Mouse (Mus musculus) large intestine, adult 2 months (tissue): Measurements from ENCODE around the gene Slamf9. TPM values are rescaled to one million over a fixed set of nuclear protein-coding genes. Genes with fewer than 3 reads are reported as not detected.

ENCODE experiments used
- DNase-seq: peaks from one replicate; pipeline ENCODE4 v3.0.0-alpha.2; 2012; ENCODE audit warnings: low read depth, low spot score
- WGBS: fragments of 180-500 bp; shearing (Covaris S2); methylation state at CpG from one replicate; pipeline ENCODE4 v1.1.7; 2018; 5-methylcytosine and 5-hydroxymethylcytosine counted together
- polyA plus RNA-seq: library from polyadenylated mRNA; depleted of rRNA; stranded (reverse); fragments of >200 nt; gene quantifications from 2 replicates; pipeline ENCODE4 v1.2.3, GENCODE M21; 2012; rRNA removed

Slamf9 gene
- polyA plus RNA-seq: 3.1 and 4.7 TPM in 2 replicates

- 40% methylated on average over 7 of the region's 7 CpGs for WGBS
- no peak for DNase-seq
These were observed at the start of gene Slamf9 for GRCm38 (mm10) chr1:172475054-172475741. Slamf9 (plus strand) TSS chr1:172475358.

- DNase-seq: no peak
- 45% methylated on average over 1 of the region's 1 CpGs for WGBS
These were observed 48.7 kb upstream of the Slamf9 start for GRCm38 (mm10) chr1:172426419-172426818.

- 91% methylated on average over 3 of the region's 3 CpGs for WGBS
- DNase-seq: no peak
These were observed 47.3 kb upstream of the Slamf9 start for GRCm38 (mm10) chr1:172427841-172428240.

GRCm38 (mm10) chr1:172428614-172429013 is 46.5 kb upstream of the Slamf9 start:
- DNase-seq: peak; percentile 70
- 39% methylated on average over 1 of the region's 1 CpGs for WGBS

DNA sequence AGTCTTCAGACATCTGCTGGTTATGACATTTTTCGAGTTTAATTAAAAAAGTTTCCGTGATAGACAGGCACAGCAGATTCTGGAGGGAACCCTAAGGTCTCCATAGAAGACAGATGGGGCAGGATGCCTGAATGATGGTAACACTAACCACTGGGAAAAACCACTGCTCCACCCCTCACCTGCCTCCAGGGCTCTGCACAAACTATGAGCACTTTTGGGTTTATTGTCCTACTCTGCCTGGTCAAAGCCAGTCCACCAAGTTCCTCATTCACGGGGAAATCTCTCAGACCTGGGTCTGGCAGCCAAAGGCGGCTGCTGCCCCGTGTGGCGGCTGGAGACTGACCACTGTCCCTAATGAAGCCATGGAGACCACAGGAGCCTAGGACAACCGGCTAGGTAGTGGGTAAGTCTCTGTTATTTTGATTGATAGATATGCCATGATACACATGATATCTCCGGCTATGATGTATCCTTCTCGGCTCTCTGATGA is 44.4 kb upstream of the Slamf9 start:
- 51% methylated on average over 9 of the region's 9 CpGs for WGBS
- no peak for DNase-seq

GRCm38 (mm10) chr1:172431836-172432586 is 43.1 kb upstream of the Slamf9 start:
- WGBS: 12% methylated on average over 4 of the region's 4 CpGs

GRCm38 (mm10) chr1:172432587-172432955 is 42.6 kb upstream of the Slamf9 start:
- DNase-seq: no peak
- WGBS: 39% methylated on average over 3 of the region's 3 CpGs

More at GRCm38 (mm10) chr1:172431836-172432586, 43.1 kb upstream of the Slamf9 start:
- peak; percentile 53 for DNase-seq

DNA sequence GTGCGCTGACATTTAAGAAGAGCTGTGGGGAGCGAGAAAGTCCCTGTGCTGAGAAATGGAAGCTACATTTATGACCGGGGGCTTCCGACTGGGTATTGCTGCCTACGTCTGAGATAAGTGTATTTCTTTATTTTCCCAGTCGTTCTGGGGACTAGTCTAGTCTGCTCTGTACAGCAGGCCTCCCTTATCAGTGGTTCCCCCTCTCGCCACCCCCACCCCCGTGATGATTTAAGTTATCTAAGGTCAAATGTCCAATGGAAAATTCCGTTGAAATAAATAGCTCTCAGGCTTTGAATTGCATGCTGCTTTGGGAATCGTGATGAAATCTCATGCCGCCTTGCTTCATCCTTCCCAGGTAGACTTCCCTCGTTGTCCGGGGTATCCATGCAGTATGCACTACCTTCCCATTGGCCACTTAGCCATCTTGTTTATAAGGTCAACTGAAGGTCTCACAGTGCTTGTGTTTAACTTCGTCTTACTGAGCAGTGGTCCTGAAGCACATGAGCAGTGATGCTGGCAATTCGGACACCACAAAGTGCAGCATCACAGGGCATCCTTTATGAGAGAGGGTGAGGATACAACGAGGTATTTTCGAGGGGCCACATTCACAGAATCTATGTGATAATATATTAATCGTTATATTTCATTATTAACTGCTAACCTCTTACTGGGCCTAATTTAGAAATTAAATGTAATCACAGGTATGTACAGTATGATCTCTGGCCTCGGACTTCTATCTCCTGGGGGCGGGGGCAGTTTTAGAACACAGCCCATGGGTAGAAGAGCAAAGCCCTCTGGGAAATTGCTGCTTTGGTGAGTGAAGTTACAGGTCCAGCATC is 41.9 kb upstream of the Slamf9 start:
- 63% methylated on average over 20 of the region's 20 CpGs for WGBS
- no peak for DNase-seq

- DNase-seq: no peak
- WGBS: 86% methylated on average over 4 of the region's 4 CpGs
These were observed 41.4 kb upstream of the Slamf9 start for GRCm38 (mm10) chr1:172433851-172434165.

GRCm38 (mm10) chr1:172436785-172437184 is 38.4 kb upstream of the Slamf9 start:
- DNase-seq: no peak
- 65% methylated on average over 6 of the region's 6 CpGs for WGBS

- 87% methylated on average over 2 of the region's 2 CpGs for WGBS
- no peak for DNase-seq
These were observed 36.5 kb upstream of the Slamf9 start for GRCm38 (mm10) chr1:172438621-172439020.

DNA sequence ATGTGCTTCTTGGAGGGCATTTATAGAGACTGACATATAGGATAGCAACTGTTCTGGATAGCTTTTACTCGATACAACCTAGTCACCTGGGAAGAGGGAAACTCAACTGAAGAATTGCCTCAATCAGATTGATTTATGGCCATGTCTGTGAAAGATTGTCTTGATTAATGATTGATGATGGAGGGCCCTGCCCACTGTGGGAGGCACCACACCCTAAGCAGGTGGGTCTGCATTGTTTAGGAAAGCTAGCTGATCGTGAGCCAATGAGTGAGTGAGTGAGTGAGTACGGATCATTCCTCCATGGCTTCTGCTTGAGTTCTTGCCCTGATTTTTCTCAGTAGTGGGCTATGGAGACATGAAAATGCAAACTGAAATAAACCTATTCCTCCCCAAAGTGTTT is 34.6 kb upstream of the Slamf9 start:
- 29% methylated on average over 3 of the region's 3 CpGs for WGBS
- no peak for DNase-seq

DNA sequence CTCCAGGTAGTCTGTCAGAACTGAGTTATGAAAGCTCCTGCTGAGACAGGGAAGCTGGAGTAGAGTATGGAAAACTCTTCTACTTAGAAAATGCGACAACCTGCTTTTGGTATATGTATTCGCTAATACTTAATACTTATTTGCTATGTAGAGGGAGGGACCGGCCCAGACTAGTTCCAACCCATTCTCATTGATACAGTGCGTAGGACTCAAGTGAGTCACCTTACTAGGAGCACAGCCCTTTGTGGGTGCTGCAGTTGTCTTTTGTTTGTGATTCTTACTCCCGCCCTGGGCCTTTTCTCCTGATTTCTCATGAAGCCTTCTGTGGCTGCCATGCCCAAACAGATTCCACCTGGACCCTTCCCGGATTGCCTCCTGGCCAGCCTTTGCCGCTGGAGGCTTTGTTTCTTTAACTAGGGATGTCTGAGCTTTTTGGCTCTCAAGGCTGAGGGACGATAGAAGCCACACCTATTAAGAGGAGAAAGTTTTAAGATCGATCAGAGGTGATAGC is 33.2 kb upstream of the Slamf9 start:
- WGBS: 86% methylated on average over 9 of the region's 9 CpGs
- no peak for DNase-seq

- no peak for DNase-seq
- 53% methylated on average over 2 of the region's 2 CpGs for WGBS
These were observed 24.9 kb upstream of the Slamf9 start for GRCm38 (mm10) chr1:172450226-172450625.

GRCm38 (mm10) chr1:172450848-172451470 is 24.2 kb upstream of the Slamf9 start:
- DNase-seq: no peak
- 65% methylated on average over 17 of the region's 17 CpGs for WGBS

- 54% methylated on average over 2 of the region's 2 CpGs for WGBS
- DNase-seq: no peak
These were observed 22.2 kb upstream of the Slamf9 start for GRCm38 (mm10) chr1:172452911-172453310.

GRCm38 (mm10) chr1:172453810-172454209 is 21.3 kb upstream of the Slamf9 start:
- WGBS: 95% methylated on average over 2 of the region's 2 CpGs
- DNase-seq: no peak

- DNase-seq: no peak
- 36% methylated on average over 4 of the region's 4 CpGs for WGBS
These were observed 19.7 kb upstream of the Slamf9 start for GRCm38 (mm10) chr1:172455416-172455815.

DNA sequence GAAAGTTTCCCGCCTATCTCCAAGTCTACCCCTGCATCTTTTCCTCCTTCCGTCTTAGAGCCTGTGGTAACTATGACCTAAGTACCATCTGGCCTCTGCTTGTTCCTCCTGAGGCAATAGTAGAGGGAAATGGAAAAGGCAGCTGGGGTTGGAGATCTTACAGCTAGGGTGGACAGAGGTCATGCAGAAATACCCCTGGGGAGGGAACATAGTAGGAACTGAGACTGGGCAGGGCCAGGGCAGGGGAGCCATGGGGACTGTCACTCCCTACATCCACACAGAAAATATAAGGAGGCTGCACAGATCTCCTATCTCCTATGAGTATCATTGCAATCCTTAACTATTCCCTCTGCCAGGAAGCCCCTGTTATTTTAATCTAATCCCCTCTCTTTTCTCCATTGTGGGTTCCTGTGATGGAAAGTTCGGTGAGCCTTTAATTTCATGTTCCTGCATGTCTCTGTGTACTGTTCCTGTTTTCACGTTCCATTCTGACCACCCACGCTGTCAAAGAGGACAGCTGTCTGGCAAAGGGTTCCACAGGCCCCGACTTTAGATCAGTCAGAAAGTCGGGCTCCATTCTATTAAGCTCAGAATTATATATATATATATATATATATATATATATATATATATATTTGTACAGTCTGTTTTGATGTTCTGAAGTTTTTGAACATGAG is 19.0 kb upstream of the Slamf9 start:
- DNase-seq: no peak
- WGBS: 63% methylated on average over 7 of the region's 7 CpGs
